Mouse (Mus musculus): ENCODE results near the gene Akip1. TPM values are rescaled to one million over a fixed set of nuclear protein-coding genes. Genes with fewer than 3 reads are reported as not detected.

Gene Akip1
- total RNA-seq, 2 experiments from 2014 or later: 36.8 to 38.5 TPM

Other genes with a start within 250 kb of the Akip1 start
- under 1 TPM; 0.48 to 0.85 TPM for gene Trim66, start 195.6 kb upstream of the Akip1 start, total RNA-seq (2021)
- 100 to 1,000 TPM; 227 to 237 TPM for gene Rpl27a, start 184.5 kb upstream of the Akip1 start, total RNA-seq (2021)
- gene St5, start 85 bp upstream of the Akip1 start, total RNA-seq (2021): 10 to 100 TPM; 48.2 to 55.3 TPM
- gene BC051019, start 20.2 kb downstream of the Akip1 start, total RNA-seq (2021): not detected
- gene Ascl3, start 28.0 kb downstream of the Akip1 start, total RNA-seq (2021): not detected
- 10 to 100 TPM; 36.3 to 36.7 TPM for gene Tmem9b, start 49.2 kb downstream of the Akip1 start, total RNA-seq (2021)
- 1 to 10 TPM; 1.2 to 1.4 TPM for gene Nrip3, start 78.3 kb downstream of the Akip1 start, total RNA-seq (2021)
- 1 to 10 TPM in 1 of 2 experiments, under 1 TPM in 1; 0.69 to 1.1 TPM for gene Scube2, start 162.0 kb downstream of the Akip1 start, total RNA-seq (2021)

All from adrenal gland, postnatal 10 days (tissue).